Mouse (Mus musculus) kidney, adult 2 months (tissue): ENCODE measurements at regions not wholly inside any gene's neighbourhood (a gene's known extent, or its start where the extent isn't known, plus 50 kb on each side); places are given as distances from the start of the nearest gene placed in this dataset.

Experiments
- CTCF ChIP-seq: fragments of 200-500 bp; conservative IDR thresholded peaks from 2 replicates; pipeline ENCODE4 v1.5.1; 2011; ENCODE audit warnings: low read depth, mild to moderate bottlenecking, control low read depth, low read length, moderate library complexity, mixed read lengths; ENCODE audit not compliant: insufficient read depth, insufficient read length
- POLR2A ChIP-seq: fragments of 200-500 bp; IDR thresholded peaks from one replicate; pipeline ENCODE4 v1.6.1; 2011; ENCODE audit warnings: low read depth, low read length, control low read depth

GRCm38 (mm10) chr14:61808193-61808592, 200.9 kb downstream of the Kcnrg start:
- no peak for TF ChIP-seq CTCF
- TF ChIP-seq POLR2A = no peak
